Mouse (Mus musculus): ENCODE results near the gene 2610318N02Rik. TPM values are rescaled to one million over a fixed set of nuclear protein-coding genes. Genes with fewer than 3 reads are reported as not detected.

The 2610318N02Rik gene
- polyA plus RNA-seq, 1 experiment from 2014 or later, result 28.1 TPM

DNA sequence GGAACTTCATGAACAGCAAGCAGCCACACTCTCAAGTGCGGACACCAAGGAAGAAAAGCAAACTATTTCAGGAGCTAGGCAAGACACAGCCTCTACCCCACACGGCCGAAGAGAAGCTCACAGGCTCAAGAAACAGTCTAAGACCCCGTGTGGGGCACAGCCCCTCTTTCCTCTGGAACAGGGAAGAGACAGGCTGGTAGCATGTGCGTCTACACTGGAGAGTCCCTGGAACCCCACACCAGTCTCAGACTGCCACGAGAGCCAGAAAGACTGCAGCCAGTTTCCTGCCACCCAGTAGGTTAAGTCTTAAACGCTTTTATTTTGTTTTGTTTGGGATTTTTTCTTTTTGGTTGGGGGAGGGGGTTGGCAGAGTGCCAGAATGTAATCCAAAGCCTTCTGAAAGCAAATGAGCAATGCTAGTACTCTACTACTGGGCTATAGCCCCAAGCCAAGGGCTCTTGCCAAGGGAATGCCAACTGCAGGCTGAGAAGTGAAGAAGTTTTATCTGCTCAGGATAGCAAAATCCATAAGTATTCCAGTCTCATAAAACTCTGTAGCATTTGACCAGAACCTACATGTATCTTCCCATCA lies 22.2 kb downstream of the 2610318N02Rik start:
- ATAC-seq (ENCODE audit: insufficient number of reproducible peaks, low FRiP score), result peak; percentile 45; the same call in 1 of the 2 replicates
- Histone ChIP-seq H3K36me3 (peaks cover 91% of the 10 kb centered on the region), H3K4me2 (no peak overlapping the region), H3K4me1 (replicated peaks) (peaks cover 9% of the 10 kb centered on the region), H3K9ac (no peak overlapping the region), H3K9me3 (replicated peaks) (no peaks in the 10 kb centered on the region), H3K27me3 (replicated peaks) (no peaks in the 10 kb centered on the region), H3K4me3 (no peak overlapping the region), H3K27ac (ENCODE audit: poor library complexity, severe bottlenecking) (no peak overlapping the region)
- WGBS, result 76% methylated on average over 7 of the region's 7 CpGs

DNA sequence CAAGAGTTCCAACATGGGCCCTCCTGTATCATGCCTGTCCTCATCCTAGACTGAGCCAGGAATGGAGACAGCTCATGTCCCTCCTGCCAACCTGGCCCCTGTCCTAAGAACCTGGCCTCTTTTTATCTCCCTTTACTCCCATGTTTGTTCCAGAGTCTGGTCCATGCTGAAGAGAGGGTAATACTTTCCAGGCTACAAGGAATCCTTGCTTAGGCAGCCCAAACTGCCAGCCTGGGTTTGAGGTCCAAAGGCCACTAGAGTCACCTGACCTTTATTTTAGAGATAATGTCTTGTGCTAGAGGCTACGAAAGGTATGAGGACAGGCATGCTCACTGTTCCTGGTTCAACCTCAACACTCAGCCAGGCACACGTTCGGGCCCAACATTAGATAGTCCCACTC lies 28.0 kb downstream of the 2610318N02Rik start:
- H3K4me2 ChIP-seq, result no peak overlapping the region
- H3K4me1 ChIP-seq (replicated peaks), result no peaks in the 10 kb centered on the region
- no peak overlapping the region for H3K27ac ChIP-seq (ENCODE audit: poor library complexity, severe bottlenecking)
- ATAC-seq (ENCODE audit: insufficient number of reproducible peaks, low FRiP score), result no peak
- H3K36me3 ChIP-seq, result peaks cover 96% of the 10 kb centered on the region
- no peak overlapping the region for H3K9ac ChIP-seq
- no peaks in the 10 kb centered on the region for H3K27me3 ChIP-seq (replicated peaks)
- no peak overlapping the region for H3K4me3 ChIP-seq
- WGBS, result 90% methylated on average over 3 of the region's 3 CpGs
- H3K9me3 ChIP-seq (replicated peaks), result no peaks in the 10 kb centered on the region

DNA sequence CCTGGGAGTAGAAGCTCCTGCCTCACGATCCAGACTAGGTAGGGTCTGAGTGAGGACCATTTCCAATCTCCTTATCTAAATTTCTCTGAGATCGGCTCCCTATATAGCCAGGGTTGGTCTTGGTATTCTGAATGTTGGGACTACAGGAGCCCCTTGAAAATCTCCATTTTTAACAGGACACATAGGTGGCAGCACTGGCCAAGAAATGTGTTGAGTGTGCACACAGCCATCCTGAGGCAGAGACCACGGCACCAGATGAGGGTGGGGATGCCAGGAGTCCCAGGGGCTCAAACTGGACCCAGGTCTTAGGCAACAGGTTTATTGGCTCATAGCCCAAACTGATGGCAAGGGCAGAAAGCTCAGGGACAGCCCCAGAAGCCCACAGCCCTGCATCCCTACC lies 36.6 kb downstream of the 2610318N02Rik start:
- WGBS, result 72% methylated on average over 3 of the region's 3 CpGs
- peaks cover 88% of the 10 kb centered on the region for H3K36me3 ChIP-seq
- H3K4me2 ChIP-seq, result no peak overlapping the region
- no peaks in the 10 kb centered on the region for H3K27me3 ChIP-seq (replicated peaks)
- no peak overlapping the region for H3K4me3 ChIP-seq
- ATAC-seq (ENCODE audit: insufficient number of reproducible peaks, low FRiP score), result no peak
- no peak overlapping the region for H3K27ac ChIP-seq (ENCODE audit: poor library complexity, severe bottlenecking)
- peaks cover 12% of the 10 kb centered on the region for H3K4me1 ChIP-seq (replicated peaks)
- no peak overlapping the region for H3K9ac ChIP-seq
- H3K9me3 ChIP-seq (replicated peaks), result no peaks in the 10 kb centered on the region

DNA sequence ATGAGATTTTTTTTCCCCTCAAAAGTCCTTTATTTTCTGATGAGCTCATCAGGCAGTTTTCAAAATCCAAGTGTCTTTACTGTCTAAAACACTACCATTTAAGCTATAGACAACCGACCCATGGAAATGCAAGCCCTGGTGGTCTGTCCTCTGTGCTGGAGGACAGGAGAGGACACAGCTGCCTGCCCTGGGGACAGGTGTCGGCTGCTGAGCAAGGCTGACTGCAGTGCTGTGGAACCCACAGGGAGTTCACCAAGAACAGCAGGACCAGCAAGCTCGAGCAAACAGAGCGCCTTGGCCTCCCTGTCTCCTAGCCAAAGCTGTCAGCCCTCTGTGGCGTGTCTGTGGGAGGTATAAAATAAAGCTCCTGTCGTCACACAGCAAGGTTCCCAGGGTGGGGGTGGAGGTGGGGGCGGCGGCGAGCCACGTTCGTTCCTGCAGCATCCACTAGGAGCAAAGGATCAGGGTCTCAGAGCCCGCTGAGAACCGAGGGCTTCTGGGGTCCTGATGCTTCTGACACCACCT lies 38.2 kb downstream of the 2610318N02Rik start:
- Histone ChIP-seq H3K36me3 (peaks cover 83% of the 10 kb centered on the region), H3K9me3 (replicated peaks) (no peaks in the 10 kb centered on the region), H3K4me2 (no peak overlapping the region), H3K9ac (no peak overlapping the region), H3K27ac (ENCODE audit: poor library complexity, severe bottlenecking) (no peak overlapping the region), H3K27me3 (replicated peaks) (no peaks in the 10 kb centered on the region), H3K4me1 (replicated peaks) (peaks cover 15% of the 10 kb centered on the region), H3K4me3 (no peak overlapping the region)
- ATAC-seq (ENCODE audit: insufficient number of reproducible peaks, low FRiP score), result no peak
- 75% methylated on average over 13 of the region's 13 CpGs for WGBS

DNA sequence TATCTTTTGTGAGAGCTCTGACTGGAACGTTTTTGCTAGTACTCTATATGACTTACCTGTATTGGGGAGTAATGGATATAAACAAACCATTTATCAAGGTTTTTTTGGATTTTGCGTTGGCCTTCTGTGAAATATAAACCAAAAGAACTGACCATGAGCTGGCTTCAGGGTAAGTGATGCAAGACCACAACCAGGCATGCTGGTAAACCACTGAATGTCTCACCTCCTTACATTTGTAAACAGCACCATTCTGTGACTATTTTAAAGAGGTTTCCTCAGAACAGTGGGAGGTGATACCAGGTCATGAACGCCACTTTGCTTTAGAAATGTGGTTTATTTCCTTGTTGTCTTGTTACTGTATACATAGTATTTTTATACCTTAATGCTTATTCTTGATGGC lies 38.7 kb downstream of the 2610318N02Rik start:
- Histone ChIP-seq H3K9ac (no peak overlapping the region), H3K9me3 (replicated peaks) (no peaks in the 10 kb centered on the region), H3K4me2 (no peak overlapping the region), H3K4me3 (no peak overlapping the region), H3K27me3 (replicated peaks) (no peaks in the 10 kb centered on the region), H3K4me1 (replicated peaks) (peaks cover 15% of the 10 kb centered on the region), H3K36me3 (peaks cover 82% of the 10 kb centered on the region), H3K27ac (ENCODE audit: poor library complexity, severe bottlenecking) (no peak overlapping the region)
- ATAC-seq (ENCODE audit: insufficient number of reproducible peaks, low FRiP score), result no peak
- 74% methylated on average over 3 of the region's 3 CpGs for WGBS

DNA sequence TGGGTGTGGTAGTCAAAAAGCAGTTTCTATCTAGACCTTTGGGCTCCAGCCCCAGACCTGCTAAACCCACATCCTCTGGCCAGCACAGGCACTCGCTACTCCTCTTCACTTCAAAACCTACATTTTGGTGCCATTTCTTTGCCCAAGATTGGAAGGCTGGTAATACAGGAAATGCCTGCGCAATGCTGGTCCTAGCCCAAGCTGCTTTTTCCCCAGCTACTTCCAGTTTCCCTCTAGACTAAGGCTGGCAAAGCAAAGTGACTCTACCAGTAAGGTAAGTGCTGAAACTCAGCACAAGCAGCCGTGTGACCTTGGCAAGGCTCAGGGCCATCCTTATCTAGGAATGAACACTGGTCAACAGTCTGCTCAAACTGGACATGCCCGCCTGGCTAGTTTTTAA lies 39.3 kb downstream of the 2610318N02Rik start:
- Histone ChIP-seq H3K9ac (no peak overlapping the region), H3K4me1 (replicated peaks) (peaks cover 15% of the 10 kb centered on the region), H3K36me3 (peaks cover 80% of the 10 kb centered on the region), H3K4me3 (no peak overlapping the region), H3K9me3 (replicated peaks) (no peaks in the 10 kb centered on the region), H3K4me2 (no peak overlapping the region), H3K27ac (ENCODE audit: poor library complexity, severe bottlenecking) (0 out of 2 replicates have a peak overlapping the region, but pooled peaks have one; percentile 24), H3K27me3 (replicated peaks) (no peaks in the 10 kb centered on the region)
- 66% methylated on average over 4 of the region's 4 CpGs for WGBS
- no peak for ATAC-seq (ENCODE audit: insufficient number of reproducible peaks, low FRiP score)

DNA sequence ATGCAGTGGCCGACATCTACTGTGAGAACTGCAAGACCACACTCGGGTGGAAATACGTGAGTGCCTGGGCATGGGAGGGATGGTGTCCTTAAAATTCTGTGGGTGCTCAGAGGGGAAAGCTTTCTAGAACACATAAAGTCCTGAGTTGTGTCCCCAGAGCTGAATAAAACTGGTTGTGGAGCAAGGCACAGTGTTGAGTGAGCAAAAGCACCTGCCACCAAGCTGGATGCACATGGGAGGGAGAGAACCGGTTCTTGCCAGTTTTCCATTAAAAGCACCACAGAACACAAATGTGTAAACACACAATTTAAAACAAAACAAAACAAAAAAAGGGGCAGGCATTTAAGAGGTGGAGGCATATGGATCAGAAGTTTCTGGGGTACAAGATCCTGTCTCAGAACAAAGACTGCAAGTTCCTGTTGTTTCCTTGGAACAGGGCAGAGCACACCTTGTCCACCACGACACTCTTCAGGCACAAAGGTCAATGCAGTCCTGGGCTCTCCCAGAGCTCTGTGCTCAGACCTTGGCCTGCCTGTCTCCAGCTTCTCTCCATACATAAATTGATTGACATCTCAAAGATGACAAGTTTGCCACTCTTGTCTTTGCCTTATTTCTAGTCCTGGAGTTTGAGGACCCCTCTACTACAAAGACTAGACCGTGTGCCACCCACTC lies 42.7 kb downstream of the 2610318N02Rik start:
- Histone ChIP-seq H3K27me3 (replicated peaks) (no peaks in the 10 kb centered on the region), H3K36me3 (peaks cover 50% of the 10 kb centered on the region), H3K4me2 (no peak overlapping the region), H3K27ac (ENCODE audit: poor library complexity, severe bottlenecking) (no peak overlapping the region), H3K4me1 (replicated peaks) (peaks cover 15% of the 10 kb centered on the region), H3K4me3 (no peak overlapping the region), H3K9me3 (replicated peaks) (no peaks in the 10 kb centered on the region), H3K9ac (no peak overlapping the region)
- no peak for ATAC-seq (ENCODE audit: insufficient number of reproducible peaks, low FRiP score)
- WGBS, result 72% methylated on average over 6 of the region's 6 CpGs

DNA sequence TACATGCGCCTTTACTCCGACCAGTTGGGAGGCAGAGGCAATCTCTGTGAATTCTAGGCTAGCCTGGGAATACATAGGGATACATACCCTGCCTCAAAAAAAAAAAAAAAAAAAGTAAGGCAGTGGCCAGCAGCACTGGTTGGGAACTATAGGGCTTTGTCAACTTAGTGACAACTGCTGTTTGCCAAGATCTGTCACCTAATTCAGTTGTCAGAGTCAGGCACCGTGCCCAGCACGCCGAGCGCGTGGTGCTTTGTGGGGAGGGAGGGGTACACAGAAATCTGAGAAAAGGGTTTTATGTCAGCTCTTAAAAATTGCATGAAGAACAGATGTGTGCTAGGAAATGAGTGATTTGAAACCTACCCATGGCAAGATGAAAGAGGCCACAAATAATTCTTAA lies 46.9 kb downstream of the 2610318N02Rik start:
- Histone ChIP-seq H3K4me1 (replicated peaks) (peaks cover 4% of the 10 kb centered on the region; the same call in 1 of the 2 replicates), H3K36me3 (peaks cover 37% of the 10 kb centered on the region), H3K9ac (no peak overlapping the region), H3K4me3 (no peak overlapping the region), H3K9me3 (replicated peaks) (no peaks in the 10 kb centered on the region), H3K27ac (ENCODE audit: poor library complexity, severe bottlenecking) (no peak overlapping the region), H3K4me2 (no peak overlapping the region), H3K27me3 (replicated peaks) (no peaks in the 10 kb centered on the region)
- WGBS, result 68% methylated on average over 7 of the region's 7 CpGs
- ATAC-seq (ENCODE audit: insufficient number of reproducible peaks, low FRiP score), result no peak

DNA sequence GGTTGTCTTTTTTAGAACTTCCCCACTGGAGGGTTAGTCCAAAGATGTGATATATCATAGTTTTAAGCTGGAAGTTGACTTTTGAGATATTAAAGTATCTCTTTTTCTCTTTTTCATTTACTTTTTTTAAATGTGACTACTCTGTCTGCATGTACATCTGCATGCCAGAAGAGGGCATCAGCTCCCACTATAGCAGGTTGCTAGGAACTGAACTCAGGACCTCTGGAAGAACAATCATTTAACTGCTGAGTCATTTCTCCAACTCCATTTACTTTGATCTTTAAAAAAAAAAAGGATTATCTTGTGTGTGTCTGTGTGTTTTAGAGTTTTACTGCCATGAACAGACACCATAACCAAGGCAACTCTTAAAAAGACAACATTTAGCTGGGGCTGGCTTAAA lies 48.1 kb downstream of the 2610318N02Rik start:
- no peak overlapping the region for H3K4me2 ChIP-seq
- no peak overlapping the region for H3K4me3 ChIP-seq
- no peak overlapping the region for H3K27ac ChIP-seq (ENCODE audit: poor library complexity, severe bottlenecking)
- no peak overlapping the region for H3K9ac ChIP-seq
- no peaks in the 10 kb centered on the region for H3K9me3 ChIP-seq (replicated peaks)
- H3K27me3 ChIP-seq (replicated peaks), result no peaks in the 10 kb centered on the region
- no peaks in the 10 kb centered on the region for H3K4me1 ChIP-seq (replicated peaks)
- ATAC-seq (ENCODE audit: insufficient number of reproducible peaks, low FRiP score), result no peak
- peaks cover 29% of the 10 kb centered on the region for H3K36me3 ChIP-seq

DNA sequence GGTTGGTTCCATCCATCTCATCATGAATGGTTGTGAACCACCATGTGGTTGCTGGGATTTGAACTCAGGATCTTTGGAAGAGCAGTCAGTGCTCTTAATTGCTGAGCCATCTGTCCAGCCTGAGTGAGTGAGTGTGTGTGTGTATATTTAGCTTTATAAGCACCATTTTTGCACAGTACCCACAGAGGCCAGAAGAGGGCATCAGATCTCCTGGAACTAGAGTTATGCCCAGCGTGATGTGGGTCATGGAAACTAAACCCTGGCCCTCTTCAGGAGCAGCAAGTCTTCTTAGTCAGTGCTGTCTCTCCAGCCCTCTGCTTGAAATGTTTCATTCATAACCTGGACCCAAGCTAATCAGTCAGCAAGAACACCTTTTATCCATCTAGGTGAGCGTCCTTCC lies 48.7 kb downstream of the 2610318N02Rik start:
- Histone ChIP-seq H3K4me1 (replicated peaks) (no peaks in the 10 kb centered on the region), H3K4me2 (no peak overlapping the region), H3K4me3 (no peak overlapping the region), H3K9ac (no peak overlapping the region), H3K27me3 (replicated peaks) (no peaks in the 10 kb centered on the region), H3K27ac (ENCODE audit: poor library complexity, severe bottlenecking) (no peak overlapping the region), H3K9me3 (replicated peaks) (no peaks in the 10 kb centered on the region), H3K36me3 (peaks cover 24% of the 10 kb centered on the region)
- ATAC-seq (ENCODE audit: insufficient number of reproducible peaks, low FRiP score), result no peak
- 92% methylated on average over 2 of the region's 2 CpGs for WGBS

DNA sequence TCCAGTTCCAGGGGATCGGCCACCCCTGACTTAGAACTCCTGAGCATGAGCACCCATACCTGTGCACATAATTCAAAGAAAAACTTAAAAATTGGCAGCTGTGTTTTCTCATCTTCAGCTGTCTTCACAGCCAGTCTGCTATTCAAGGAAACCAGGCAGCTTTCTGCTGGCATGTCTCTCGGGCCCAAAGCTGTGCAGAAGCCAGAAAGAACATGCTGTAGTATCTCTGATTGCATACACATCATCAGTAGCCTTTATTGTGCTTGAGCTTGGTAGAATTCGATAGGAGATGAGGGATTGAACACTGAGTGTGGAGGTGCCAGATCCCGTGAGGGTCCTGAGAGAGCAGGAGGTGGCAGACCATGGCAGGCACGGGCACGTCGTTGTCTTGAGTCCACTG lies 52.0 kb downstream of the 2610318N02Rik start:
- no peak for ATAC-seq (ENCODE audit: insufficient number of reproducible peaks, low FRiP score)
- H3K4me1 ChIP-seq (replicated peaks), result peaks cover 5% of the 10 kb centered on the region; the same call in 1 of the 2 replicates
- no peaks in the 10 kb centered on the region for H3K9me3 ChIP-seq (replicated peaks)
- 84% methylated on average over 7 of the region's 7 CpGs for WGBS
- no peaks in the 10 kb centered on the region for H3K27me3 ChIP-seq (replicated peaks)
- H3K4me3 ChIP-seq, result no peak overlapping the region
- H3K27ac ChIP-seq (ENCODE audit: poor library complexity, severe bottlenecking), result no peak overlapping the region
- no peak overlapping the region for H3K4me2 ChIP-seq
- no peak overlapping the region for H3K9ac ChIP-seq
- peaks cover 16% of the 10 kb centered on the region for H3K36me3 ChIP-seq

All from heart, embryonic 12.5 days (tissue).